Mouse (Mus musculus): Measurements from ENCODE around the gene Wdr95. TPM values are rescaled to one million over a fixed set of nuclear protein-coding genes. Genes with fewer than 3 reads are reported as not detected.

The Wdr95 gene
- polyA plus RNA-seq, 1 experiment, result 0.29 TPM

GRCm38 (mm10) chr5:149648196-149648595 is 119.7 kb downstream of the Wdr95 start:
- no peak overlapping the region for H3K4me3 ChIP-seq (ENCODE audit: insufficient read depth, poor library complexity, severe bottlenecking)
- no peaks in the 10 kb centered on the region for H3K79me3 ChIP-seq (ENCODE audit: low read depth)
- no peaks in the 10 kb centered on the region for H3K36me3 ChIP-seq (ENCODE audit: control insufficient read depth, insufficient read depth)
- no peaks in the 10 kb centered on the region for H3K27me3 ChIP-seq (ENCODE audit: control insufficient read depth, insufficient read depth, insufficient read length)
- TF ChIP-seq CEBPB (IDR thresholded peaks at IDR 0.05; ENCODE audit: low read depth) (no peak), CTCF (IDR thresholded peaks at IDR 0.05; ENCODE audit: control insufficient read depth, insufficient read depth, insufficient read length) (no peak), MYOD1 (IDR thresholded peaks at IDR 0.05; ENCODE audit: control insufficient read depth, insufficient read length, low read depth) (no peak), FOSL1 (IDR thresholded peaks at IDR 0.05; ENCODE audit: insufficient read depth, low read length, poor library complexity, severe bottlenecking) (no peak), USF1 (IDR thresholded peaks at IDR 0.05; ENCODE audit: low read depth) (no peak), MYOG (IDR thresholded peaks at IDR 0.05; ENCODE audit: control insufficient read depth, extremely low read depth, insufficient read length) (no peak), MAX (IDR thresholded peaks at IDR 0.05) (no peak)
- H3K79me2 ChIP-seq (ENCODE audit: control insufficient read depth, insufficient read depth), result no peaks in the 10 kb centered on the region
- no peak overlapping the region for H3ac ChIP-seq (ENCODE audit: control insufficient read depth, insufficient read length, low read depth)

- no peaks in the 10 kb centered on the region for H3K79me3 ChIP-seq (ENCODE audit: low read depth)
- TF ChIP-seq USF1 (IDR thresholded peaks at IDR 0.05; ENCODE audit: low read depth) (no peak), MYOD1 (IDR thresholded peaks at IDR 0.05; ENCODE audit: control insufficient read depth, insufficient read length, low read depth) (no peak), MAX (IDR thresholded peaks at IDR 0.05) (no peak), CEBPB (IDR thresholded peaks at IDR 0.05; ENCODE audit: low read depth) (no peak), FOSL1 (IDR thresholded peaks at IDR 0.05; ENCODE audit: insufficient read depth, low read length, poor library complexity, severe bottlenecking) (no peak), MYOG (IDR thresholded peaks at IDR 0.05; ENCODE audit: control insufficient read depth, extremely low read depth, insufficient read length) (no peak), CTCF (IDR thresholded peaks at IDR 0.05; ENCODE audit: control insufficient read depth, insufficient read depth, insufficient read length) (no peak)
- no peak overlapping the region for H3ac ChIP-seq (ENCODE audit: control insufficient read depth, insufficient read length, low read depth)
- no peaks in the 10 kb centered on the region for H3K27me3 ChIP-seq (ENCODE audit: control insufficient read depth, insufficient read depth, insufficient read length)
- H3K4me3 ChIP-seq (ENCODE audit: insufficient read depth, poor library complexity, severe bottlenecking), result no peak overlapping the region
- no peaks in the 10 kb centered on the region for H3K36me3 ChIP-seq (ENCODE audit: control insufficient read depth, insufficient read depth)
- no peaks in the 10 kb centered on the region for H3K79me2 ChIP-seq (ENCODE audit: control insufficient read depth, insufficient read depth)
These were observed 120.5 kb downstream of the Wdr95 start for GRCm38 (mm10) chr5:149648895-149649406.

- no peaks in the 10 kb centered on the region for H3K79me2 ChIP-seq (ENCODE audit: control insufficient read depth, insufficient read depth)
- no peaks in the 10 kb centered on the region for H3K36me3 ChIP-seq (ENCODE audit: control insufficient read depth, insufficient read depth)
- H3ac ChIP-seq (ENCODE audit: control insufficient read depth, insufficient read length, low read depth), result no peak overlapping the region
- no peaks in the 10 kb centered on the region for H3K27me3 ChIP-seq (ENCODE audit: control insufficient read depth, insufficient read depth, insufficient read length)
- no peaks in the 10 kb centered on the region for H3K79me3 ChIP-seq (ENCODE audit: low read depth)
- no peak for TF ChIP-seq CTCF (IDR thresholded peaks at IDR 0.05; ENCODE audit: control insufficient read depth, insufficient read depth, insufficient read length)
- no peak for TF ChIP-seq CEBPB (IDR thresholded peaks at IDR 0.05; ENCODE audit: low read depth)
- no peak for TF ChIP-seq MAX (IDR thresholded peaks at IDR 0.05)
- TF ChIP-seq MYOD1 (IDR thresholded peaks at IDR 0.05; ENCODE audit: control insufficient read depth, insufficient read length, low read depth), result no peak
- no peak for TF ChIP-seq FOSL1 (IDR thresholded peaks at IDR 0.05; ENCODE audit: insufficient read depth, low read length, poor library complexity, severe bottlenecking)
- TF ChIP-seq USF1 (IDR thresholded peaks at IDR 0.05; ENCODE audit: low read depth), result no peak
- TF ChIP-seq MYOG (IDR thresholded peaks at IDR 0.05; ENCODE audit: control insufficient read depth, extremely low read depth, insufficient read length), result no peak
- H3K4me3 ChIP-seq (ENCODE audit: insufficient read depth, poor library complexity, severe bottlenecking), result no peak overlapping the region
These were observed 121.2 kb downstream of the Wdr95 start for GRCm38 (mm10) chr5:149649499-149650178.

- Histone ChIP-seq H3K4me3 (ENCODE audit: insufficient read depth, poor library complexity, severe bottlenecking) (no peak overlapping the region), H3K79me3 (ENCODE audit: low read depth) (no peaks in the 10 kb centered on the region), H3K36me3 (ENCODE audit: control insufficient read depth, insufficient read depth) (no peaks in the 10 kb centered on the region), H3K27me3 (ENCODE audit: control insufficient read depth, insufficient read depth, insufficient read length) (no peaks in the 10 kb centered on the region), H3ac (ENCODE audit: control insufficient read depth, insufficient read length, low read depth) (no peak overlapping the region), H3K79me2 (ENCODE audit: control insufficient read depth, insufficient read depth) (no peaks in the 10 kb centered on the region)
- TF ChIP-seq MAX (IDR thresholded peaks at IDR 0.05), result no peak
- no peak for TF ChIP-seq USF1 (IDR thresholded peaks at IDR 0.05; ENCODE audit: low read depth)
- TF ChIP-seq CEBPB (IDR thresholded peaks at IDR 0.05; ENCODE audit: low read depth), result no peak
- no peak for TF ChIP-seq MYOD1 (IDR thresholded peaks at IDR 0.05; ENCODE audit: control insufficient read depth, insufficient read length, low read depth)
- TF ChIP-seq FOSL1 (IDR thresholded peaks at IDR 0.05; ENCODE audit: insufficient read depth, low read length, poor library complexity, severe bottlenecking), result no peak
- TF ChIP-seq MYOG (IDR thresholded peaks at IDR 0.05; ENCODE audit: control insufficient read depth, extremely low read depth, insufficient read length), result no peak
- TF ChIP-seq CTCF (IDR thresholded peaks at IDR 0.05; ENCODE audit: control insufficient read depth, insufficient read depth, insufficient read length), result no peak
These were observed 121.7 kb downstream of the Wdr95 start for GRCm38 (mm10) chr5:149650179-149650553.

GRCm38 (mm10) chr5:149655636-149656035 is 127.2 kb downstream of the Wdr95 start:
- Histone ChIP-seq H3K27me3 (ENCODE audit: control insufficient read depth, insufficient read depth, insufficient read length) (no peaks in the 10 kb centered on the region), H3K4me3 (ENCODE audit: insufficient read depth, poor library complexity, severe bottlenecking) (no peak overlapping the region), H3ac (ENCODE audit: control insufficient read depth, insufficient read length, low read depth) (no peak overlapping the region), H3K79me2 (ENCODE audit: control insufficient read depth, insufficient read depth) (no peaks in the 10 kb centered on the region), H3K36me3 (ENCODE audit: control insufficient read depth, insufficient read depth) (no peaks in the 10 kb centered on the region), H3K79me3 (ENCODE audit: low read depth) (no peaks in the 10 kb centered on the region)
- no peak for TF ChIP-seq CEBPB (IDR thresholded peaks at IDR 0.05; ENCODE audit: low read depth)
- no peak for TF ChIP-seq USF1 (IDR thresholded peaks at IDR 0.05; ENCODE audit: low read depth)
- no peak for TF ChIP-seq MYOG (IDR thresholded peaks at IDR 0.05; ENCODE audit: control insufficient read depth, extremely low read depth, insufficient read length)
- TF ChIP-seq CTCF (IDR thresholded peaks at IDR 0.05; ENCODE audit: control insufficient read depth, insufficient read depth, insufficient read length), result no peak
- no peak for TF ChIP-seq MYOD1 (IDR thresholded peaks at IDR 0.05; ENCODE audit: control insufficient read depth, insufficient read length, low read depth)
- TF ChIP-seq FOSL1 (IDR thresholded peaks at IDR 0.05; ENCODE audit: insufficient read depth, low read length, poor library complexity, severe bottlenecking), result no peak
- TF ChIP-seq MAX (IDR thresholded peaks at IDR 0.05), result no peak
